Mouse (Mus musculus) midbrain, embryonic 11.5 days (tissue): ENCODE data around the gene Zfp319. TPM values are rescaled to one million over a fixed set of nuclear protein-coding genes. Genes with fewer than 3 reads are reported as not detected.

Experiments
- ATAC-seq: fragments of 200-750 bp; cut with Nextera tagmentation; 2 replicates; pipeline ENCODE4 v1.8.0; 2017; ENCODE audit warnings: moderate TSS enrichment, moderate library complexity; ENCODE audit not compliant: low FRiP score
- DNase-seq: peaks from one replicate; pipeline ENCODE4 v3.0.0; 2015; ENCODE audit warnings: low spot score; ENCODE audit errors: missing footprints
- H3K27ac ChIP-seq: fragments of 300-500 bp; sonication (generic); 2 replicates; pipeline ENCODE4 v1.5.1; 2014; ENCODE audit warnings: low read depth, low read length
- H3K27me3 ChIP-seq: fragments of 300-500 bp; sonication (generic); 2 replicates; pipeline ENCODE4 v1.6.1; 2014; ENCODE audit warnings: mild to moderate bottlenecking, low read length, moderate library complexity, mixed read lengths; ENCODE audit not compliant: control insufficient read depth, insufficient read depth
- H3K36me3 ChIP-seq: fragments of 300-500 bp; sonication (generic); 2 replicates; pipeline ENCODE4 v1.6.1; 2014; ENCODE audit warnings: mild to moderate bottlenecking, low read length, moderate library complexity, mixed read lengths; ENCODE audit not compliant: control insufficient read depth, insufficient read depth
- H3K4me1 ChIP-seq: fragments of 300-500 bp; sonication (generic); 2 replicates; pipeline ENCODE4 v1.6.1; 2014; ENCODE audit warnings: low read length; ENCODE audit not compliant: control insufficient read depth, insufficient read depth
- H3K4me2 ChIP-seq: fragments of 300-500 bp; sonication (generic); 2 replicates; pipeline ENCODE4 v1.6.1; 2014; ENCODE audit warnings: mild to moderate bottlenecking, moderate library complexity
- H3K4me3 ChIP-seq: fragments of 300-500 bp; sonication (generic); 2 replicates; pipeline ENCODE4 v1.5.1; 2014; ENCODE audit warnings: low read depth, low read length
- H3K9ac ChIP-seq: fragments of 300-500 bp; sonication (generic); 2 replicates; pipeline ENCODE4 v1.6.1; 2014; ENCODE audit warnings: low read length
- H3K9me3 ChIP-seq: fragments of 300-500 bp; sonication (generic); 2 replicates; pipeline ENCODE4 v1.6.1; 2016; ENCODE audit warnings: low read length; ENCODE audit not compliant: control insufficient read depth
- WGBS: fragments of 180-500 bp; shearing (Covaris S2); extraction: QIAGEN DNeasy Blood & Tissue Kit; methylation state at CpG from one replicate; pipeline ENCODE4 v1.1.7; 2014; 5-methylcytosine and 5-hydroxymethylcytosine counted together
- polyA plus RNA-seq: library from polyadenylated mRNA; unstranded; fragments of >200 nt; fragmentation: Nextera tagmentation; extraction: Ambion mirVana; gene quantifications from 2 replicates; pipeline ENCODE4 v1.2.1, GENCODE M21; 2014

Gene Zfp319
- polyA plus RNA-seq, 1 experiment from 2014 or later = 8.6 TPM

DNA sequence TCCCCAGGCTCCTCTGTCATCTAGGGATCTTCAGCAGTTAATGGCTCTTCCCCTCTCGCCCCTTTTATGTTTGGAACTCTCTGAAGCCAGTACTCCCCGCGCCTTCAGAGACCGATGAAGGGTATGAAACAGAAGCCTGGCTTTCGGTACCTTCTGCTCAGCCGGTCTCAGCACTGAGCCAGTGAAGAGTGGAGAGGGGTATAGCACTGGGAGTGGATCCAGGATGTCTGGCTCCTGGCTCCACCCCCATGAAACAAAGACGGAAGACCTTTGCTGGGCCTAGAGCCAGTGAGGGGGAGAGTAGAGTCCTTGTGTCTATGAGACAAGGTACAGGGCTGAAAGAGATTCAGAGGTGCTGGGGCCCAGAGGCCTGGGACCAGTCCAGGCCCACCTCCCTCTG is 37.9 kb downstream of the Zfp319 start:
- DNase-seq = no peak
- Histone ChIP-seq H3K4me1 (no peaks in the 10 kb centered on the region), H3K36me3 (no peaks in the 10 kb centered on the region), H3K4me3 (no peak overlapping the region), H3K9me3 (no peaks in the 10 kb centered on the region), H3K4me2 (no peak overlapping the region), H3K27me3 (no peaks in the 10 kb centered on the region), H3K9ac (no peak overlapping the region), H3K27ac (no peak overlapping the region)
- no peak for ATAC-seq
- 82% methylated on average over 7 of the region's 7 CpGs for WGBS

- Histone ChIP-seq H3K9me3 (no peaks in the 10 kb centered on the region), H3K4me2 (no peak overlapping the region), H3K27ac (no peak overlapping the region), H3K27me3 (no peaks in the 10 kb centered on the region), H3K4me1 (no peaks in the 10 kb centered on the region), H3K9ac (no peak overlapping the region), H3K36me3 (no peaks in the 10 kb centered on the region), H3K4me3 (no peak overlapping the region)
- DNase-seq = no peak
- WGBS = 86% methylated on average over 11 of the region's 11 CpGs
- ATAC-seq = no peak
Measured at GRCm38 (mm10) chr8:95293172-95293571, 38.6 kb downstream of the Zfp319 start.

GRCm38 (mm10) chr8:95289066-95289650 is 42.6 kb downstream of the Zfp319 start:
- Histone ChIP-seq H3K36me3 (no peaks in the 10 kb centered on the region), H3K4me2 (no peak overlapping the region), H3K27ac (no peak overlapping the region), H3K27me3 (no peaks in the 10 kb centered on the region), H3K4me3 (no peak overlapping the region), H3K4me1 (no peaks in the 10 kb centered on the region), H3K9me3 (no peaks in the 10 kb centered on the region), H3K9ac (no peak overlapping the region)
- 80% methylated on average over 6 of the region's 6 CpGs for WGBS
- DNase-seq (no peak), ATAC-seq (no peak)

DNA sequence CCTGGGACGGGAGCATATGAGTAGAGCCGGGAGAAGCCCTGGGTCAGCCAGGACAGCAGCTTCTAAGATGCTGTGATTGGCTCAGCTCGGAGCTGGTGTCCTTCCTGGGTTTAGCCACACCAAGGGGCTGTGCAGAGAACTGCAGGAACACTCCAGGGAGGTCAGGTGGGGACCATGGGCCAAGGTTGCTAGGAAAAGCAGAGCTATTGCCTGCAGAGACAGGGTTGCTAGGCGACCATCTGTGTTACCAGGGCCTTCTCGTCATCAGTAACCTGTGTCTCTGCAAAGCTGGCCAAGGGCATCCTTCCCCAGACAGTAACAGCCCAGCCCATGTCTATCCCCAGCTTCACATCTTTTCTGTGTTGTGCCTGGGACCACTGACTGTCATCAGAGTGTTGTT is 50.3 kb downstream of the Zfp319 start:
- no peak overlapping the region for H3K4me2 ChIP-seq
- ATAC-seq (no peak), DNase-seq (no peak)
- H3K4me3 ChIP-seq = no peak overlapping the region
- WGBS = 61% methylated on average over 5 of the region's 5 CpGs
- no peaks in the 10 kb centered on the region for H3K9me3 ChIP-seq
- no peaks in the 10 kb centered on the region for H3K27me3 ChIP-seq
- H3K36me3 ChIP-seq = no peaks in the 10 kb centered on the region
- no peak overlapping the region for H3K27ac ChIP-seq
- no peaks in the 10 kb centered on the region for H3K4me1 ChIP-seq
- no peak overlapping the region for H3K9ac ChIP-seq

Other genes starting within 250 kb of the Zfp319 start
- 2.3 and 3.6 TPM in 2 replicates for gene Kifc3, start 129.1 kb downstream of the Zfp319 start, polyA plus RNA-seq
- gene Cngb1, start 25.4 kb downstream of the Zfp319 start, polyA plus RNA-seq = 0.04 TPM in 1 of 2 replicates, not detected in the other
- 0.29 TPM in 1 of 2 replicates, not detected in the other for gene Tepp, start 21.4 kb downstream of the Zfp319 start, polyA plus RNA-seq
- gene Usb1, start 334 bp upstream of the Zfp319 start, polyA plus RNA-seq = 33.3 and 37.6 TPM in 2 replicates
- 11.7 and 13.5 TPM in 2 replicates for gene Mmp15, start 20.3 kb upstream of the Zfp319 start, polyA plus RNA-seq
- 139 and 142 TPM in 2 replicates for gene Cfap20, start 102.9 kb upstream of the Zfp319 start, polyA plus RNA-seq
- gene Csnk2a2, start 158.1 kb upstream of the Zfp319 start, polyA plus RNA-seq = 13.1 and 14.7 TPM in 2 replicates
- gene Ccdc113, start 202.1 kb upstream of the Zfp319 start, polyA plus RNA-seq = not detected in 2 replicates
- not detected in 2 replicates for gene Prss54, start 244.4 kb upstream of the Zfp319 start, polyA plus RNA-seq